Mouse (Mus musculus): Measurements from ENCODE around the gene Fam19a3. TPM values are rescaled to one million over a fixed set of nuclear protein-coding genes. Genes with fewer than 3 reads are reported as not detected.

Fam19a3 gene
- polyA plus RNA-seq, 1 experiment from 2014 or later = 1.3 TPM

DNA sequence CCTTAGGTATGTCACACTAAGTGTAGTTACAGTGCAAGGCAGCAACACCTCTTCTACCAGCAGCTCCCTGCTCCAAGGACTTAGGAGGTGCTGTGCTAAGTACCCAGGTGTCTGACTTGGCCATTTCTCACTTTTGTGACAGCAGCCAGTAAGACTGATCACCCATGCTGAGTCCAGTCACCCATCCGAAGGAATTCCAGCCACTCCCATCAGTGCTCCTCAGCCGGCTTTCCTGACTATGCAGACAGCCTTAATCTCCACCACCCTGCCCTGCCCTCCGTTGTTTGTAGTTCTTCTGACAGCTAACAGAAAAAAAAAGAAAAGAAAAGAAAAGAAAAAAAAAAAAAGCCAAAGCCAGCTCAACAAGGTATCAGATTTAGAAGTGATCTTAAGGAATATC, 30.1 kb upstream of the Fam19a3 start:
- WGBS = 26% methylated on average over 3 of the region's 3 CpGs
- Histone ChIP-seq H3K4me1 (replicated peaks) (peaks cover 19% of the 10 kb centered on the region), H3K9ac (no peak overlapping the region), H3K27me3 (replicated peaks) (no peaks in the 10 kb centered on the region), H3K4me3 (no peak overlapping the region), H3K9me3 (replicated peaks) (no peaks in the 10 kb centered on the region), H3K27ac (ENCODE audit: poor library complexity, severe bottlenecking) (no peak overlapping the region), H3K36me3 (peaks cover 25% of the 10 kb centered on the region), H3K4me2 (no peak overlapping the region)
- ATAC-seq (ENCODE audit: insufficient number of reproducible peaks, low FRiP score) = no peak

DNA sequence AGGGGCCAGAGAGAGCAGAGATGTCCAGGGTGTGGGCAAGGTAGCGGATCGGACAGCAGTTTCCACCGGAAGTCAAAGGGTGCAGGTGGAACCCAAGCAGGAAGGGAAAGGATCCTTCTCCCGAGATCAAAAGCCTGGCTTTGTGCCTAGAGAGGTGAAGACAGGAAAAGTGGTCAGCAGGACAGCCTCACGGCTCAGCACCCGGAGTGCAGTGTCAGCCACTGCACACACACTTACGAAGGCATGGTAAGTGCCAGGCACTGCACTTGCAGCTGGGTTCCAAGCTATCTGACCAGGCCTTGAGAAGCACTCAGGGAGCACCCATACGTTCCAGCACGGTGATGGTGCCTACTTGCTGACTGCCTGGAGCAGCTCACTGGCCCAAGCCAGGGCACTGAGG, 23.9 kb upstream of the Fam19a3 start:
- H3K4me1 ChIP-seq (replicated peaks) = peaks cover 14% of the 10 kb centered on the region
- H3K9ac ChIP-seq = no peak overlapping the region
- no peaks in the 10 kb centered on the region for H3K9me3 ChIP-seq (replicated peaks)
- H3K36me3 ChIP-seq = peaks cover 54% of the 10 kb centered on the region
- H3K27ac ChIP-seq (ENCODE audit: poor library complexity, severe bottlenecking) = no peak overlapping the region
- no peaks in the 10 kb centered on the region for H3K27me3 ChIP-seq (replicated peaks)
- H3K4me2 ChIP-seq = no peak overlapping the region
- WGBS = 42% methylated on average over 9 of the region's 9 CpGs
- no peak for ATAC-seq (ENCODE audit: insufficient number of reproducible peaks, low FRiP score)
- H3K4me3 ChIP-seq = no peak overlapping the region

DNA sequence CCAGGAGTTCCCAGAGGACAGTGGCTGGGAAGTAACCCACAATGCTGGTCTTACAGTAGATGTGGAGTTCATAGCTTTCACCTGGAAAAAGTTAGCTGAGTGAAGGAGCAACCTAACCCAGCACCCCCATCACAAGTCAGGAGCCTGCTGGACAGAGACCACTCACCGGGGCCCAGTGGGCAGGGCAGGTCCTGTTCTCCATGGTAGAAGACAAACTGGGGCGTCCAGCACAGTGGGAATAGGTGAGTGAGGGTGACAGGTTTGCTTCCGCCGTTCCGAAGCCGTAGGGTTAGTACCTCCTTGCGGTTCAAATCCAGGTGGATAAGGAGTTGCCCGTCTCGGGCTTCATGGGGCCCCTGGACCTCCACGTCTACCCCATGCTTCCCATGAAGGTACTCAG, 22.7 kb upstream of the Fam19a3 start:
- no peak overlapping the region for H3K27ac ChIP-seq (ENCODE audit: poor library complexity, severe bottlenecking)
- no peak for ATAC-seq (ENCODE audit: insufficient number of reproducible peaks, low FRiP score)
- no peaks in the 10 kb centered on the region for H3K9me3 ChIP-seq (replicated peaks)
- 85% methylated on average over 10 of the region's 10 CpGs for WGBS
- peaks cover 14% of the 10 kb centered on the region for H3K4me1 ChIP-seq (replicated peaks)
- H3K4me3 ChIP-seq = no peak overlapping the region
- no peaks in the 10 kb centered on the region for H3K27me3 ChIP-seq (replicated peaks)
- no peak overlapping the region for H3K4me2 ChIP-seq
- peaks cover 66% of the 10 kb centered on the region for H3K36me3 ChIP-seq
- no peak overlapping the region for H3K9ac ChIP-seq

DNA sequence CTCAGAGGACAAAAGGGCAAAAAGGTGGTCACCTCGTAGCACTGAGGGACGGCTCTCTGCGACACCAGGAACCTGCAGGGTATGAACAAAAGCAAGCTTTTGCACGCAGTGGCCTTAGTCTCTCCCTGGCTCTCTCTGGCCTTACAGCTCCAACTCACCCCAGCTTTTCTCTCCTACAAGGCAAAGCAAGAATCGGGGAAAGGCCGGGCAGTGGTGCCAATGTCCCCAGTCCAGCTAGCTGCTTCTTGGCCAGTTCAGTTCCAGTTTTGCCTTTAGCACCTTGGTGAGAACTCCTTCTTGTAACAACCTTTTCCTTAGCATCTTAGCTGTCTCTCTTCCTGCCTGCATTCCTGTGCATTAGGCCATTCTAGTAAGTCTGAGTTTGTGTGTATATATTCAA, 19.8 kb upstream of the Fam19a3 start:
- peaks cover 15% of the 10 kb centered on the region for H3K4me1 ChIP-seq (replicated peaks)
- ATAC-seq (ENCODE audit: insufficient number of reproducible peaks, low FRiP score) = no peak
- no peaks in the 10 kb centered on the region for H3K9me3 ChIP-seq (replicated peaks)
- H3K4me3 ChIP-seq = no peak overlapping the region
- no peak overlapping the region for H3K9ac ChIP-seq
- H3K4me2 ChIP-seq = no peak overlapping the region
- no peak overlapping the region for H3K27ac ChIP-seq (ENCODE audit: poor library complexity, severe bottlenecking)
- no peaks in the 10 kb centered on the region for H3K27me3 ChIP-seq (replicated peaks)
- whole genome bisulfite sequencing = 80% methylated on average over 6 of the region's 6 CpGs
- peaks cover 80% of the 10 kb centered on the region for H3K36me3 ChIP-seq

DNA sequence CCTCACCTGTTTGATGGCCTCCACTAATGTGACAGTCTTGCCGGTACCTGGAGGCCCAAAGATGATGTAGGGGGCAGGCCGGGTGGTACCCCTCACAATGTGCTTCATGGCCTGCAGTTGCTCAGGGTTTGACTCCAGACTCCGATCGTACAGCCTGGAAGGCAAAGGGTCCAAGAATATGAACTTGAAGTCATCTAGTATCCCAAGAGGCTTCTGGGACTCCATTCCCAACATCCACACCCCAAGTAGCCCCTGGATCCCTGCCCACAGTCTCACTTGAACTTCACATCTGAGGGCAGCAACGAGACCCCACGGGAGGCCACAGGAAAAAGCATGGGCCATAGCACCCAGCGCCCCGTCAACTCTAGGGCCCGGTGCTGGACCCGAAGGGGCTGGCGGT, 19.0 kb upstream of the Fam19a3 start:
- peaks cover 85% of the 10 kb centered on the region for H3K36me3 ChIP-seq
- H3K9me3 ChIP-seq (replicated peaks) = no peaks in the 10 kb centered on the region
- H3K27me3 ChIP-seq (replicated peaks) = no peaks in the 10 kb centered on the region
- no peak overlapping the region for H3K4me3 ChIP-seq
- no peak overlapping the region for H3K27ac ChIP-seq (ENCODE audit: poor library complexity, severe bottlenecking)
- no peak overlapping the region for H3K4me2 ChIP-seq
- no peak for ATAC-seq (ENCODE audit: insufficient number of reproducible peaks, low FRiP score)
- WGBS = 95% methylated on average over 11 of the region's 11 CpGs
- H3K4me1 ChIP-seq (replicated peaks) = peaks cover 15% of the 10 kb centered on the region
- H3K9ac ChIP-seq = no peak overlapping the region

DNA sequence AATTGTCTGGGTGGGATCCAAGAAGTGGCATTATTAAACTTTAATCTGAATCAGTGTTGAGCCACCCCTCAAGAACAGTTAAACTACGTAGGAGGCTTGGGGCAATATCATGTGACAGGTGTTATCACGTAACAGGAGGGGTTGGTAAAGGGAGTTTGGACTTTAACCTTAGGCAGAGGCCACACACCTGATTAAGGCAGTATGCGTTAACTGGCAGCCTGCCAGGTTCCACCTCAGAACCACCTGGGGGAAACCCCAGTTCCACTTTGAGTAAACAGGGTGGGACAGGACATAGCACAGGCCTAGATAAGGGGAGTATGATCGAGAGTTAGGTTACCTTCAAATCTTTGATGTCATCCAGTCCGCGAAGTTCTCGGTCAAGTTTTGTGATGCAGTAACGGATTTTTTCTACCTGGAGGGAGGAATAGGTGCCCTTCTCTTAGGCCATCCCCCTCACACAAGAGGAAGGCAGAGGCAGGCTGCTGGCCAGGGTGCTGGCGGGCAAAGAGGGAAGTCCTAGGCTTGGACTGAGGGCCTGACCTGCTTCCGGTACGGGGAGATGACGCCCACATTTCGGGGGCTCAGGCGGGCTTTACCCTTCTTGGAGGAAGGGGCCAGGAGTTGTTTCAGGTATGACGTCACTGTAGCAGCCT, 14.9 kb upstream of the Fam19a3 start:
- H3K9ac ChIP-seq = no peak overlapping the region
- peaks cover 85% of the 10 kb centered on the region for H3K36me3 ChIP-seq
- no peak overlapping the region for H3K4me2 ChIP-seq
- no peak overlapping the region for H3K4me3 ChIP-seq
- H3K9me3 ChIP-seq (replicated peaks) = no peaks in the 10 kb centered on the region
- ATAC-seq (ENCODE audit: insufficient number of reproducible peaks, low FRiP score) = no peak
- H3K27me3 ChIP-seq (replicated peaks) = no peaks in the 10 kb centered on the region
- H3K27ac ChIP-seq (ENCODE audit: poor library complexity, severe bottlenecking) = 0 out of 2 replicates have a peak overlapping the region, but pooled peaks have one; percentile 10
- 77% methylated on average over 15 of the region's 15 CpGs for WGBS
- peaks cover 50% of the 10 kb centered on the region for H3K4me1 ChIP-seq (replicated peaks)

DNA sequence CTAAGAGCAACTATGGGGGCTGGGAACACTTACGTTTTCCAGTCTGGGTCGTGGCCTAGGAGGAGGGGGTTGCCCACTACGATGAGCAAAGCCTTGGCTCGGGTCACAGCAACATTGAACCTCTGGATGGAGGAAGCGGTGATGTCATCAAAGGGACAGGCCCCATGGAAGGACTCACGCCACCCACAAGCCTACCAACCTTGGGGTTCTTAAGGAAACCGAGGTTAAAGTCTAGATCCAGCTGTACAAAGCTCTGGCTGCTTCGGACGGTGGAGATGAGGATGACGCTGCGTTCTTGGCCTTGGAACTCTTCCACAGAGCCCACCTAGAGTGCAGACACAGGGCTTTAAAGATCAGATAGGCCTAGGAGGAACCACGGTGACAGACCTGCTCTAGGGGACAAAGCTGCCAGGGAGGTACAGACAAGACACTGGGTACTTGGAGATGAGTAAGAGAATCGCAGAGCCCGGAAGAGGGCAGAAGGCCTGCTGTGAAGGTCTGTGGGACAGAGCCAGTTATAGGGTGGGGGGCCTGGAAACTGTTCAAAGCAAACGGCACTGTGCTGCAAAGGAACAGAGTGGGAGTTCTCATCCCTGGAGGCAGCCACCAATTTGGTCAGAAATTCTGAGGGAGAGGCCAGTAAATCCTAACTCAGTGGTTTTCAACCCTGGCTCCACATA, 14.2 kb upstream of the Fam19a3 start:
- no peak for ATAC-seq (ENCODE audit: insufficient number of reproducible peaks, low FRiP score)
- Histone ChIP-seq H3K4me1 (replicated peaks) (peaks cover 58% of the 10 kb centered on the region), H3K27ac (ENCODE audit: poor library complexity, severe bottlenecking) (peak overlapping the region; percentile 95), H3K4me2 (no peak overlapping the region), H3K36me3 (peaks cover 78% of the 10 kb centered on the region), H3K9me3 (replicated peaks) (no peaks in the 10 kb centered on the region), H3K9ac (no peak overlapping the region), H3K4me3 (no peak overlapping the region), H3K27me3 (replicated peaks) (no peaks in the 10 kb centered on the region)
- WGBS = 68% methylated on average over 15 of the region's 15 CpGs

DNA sequence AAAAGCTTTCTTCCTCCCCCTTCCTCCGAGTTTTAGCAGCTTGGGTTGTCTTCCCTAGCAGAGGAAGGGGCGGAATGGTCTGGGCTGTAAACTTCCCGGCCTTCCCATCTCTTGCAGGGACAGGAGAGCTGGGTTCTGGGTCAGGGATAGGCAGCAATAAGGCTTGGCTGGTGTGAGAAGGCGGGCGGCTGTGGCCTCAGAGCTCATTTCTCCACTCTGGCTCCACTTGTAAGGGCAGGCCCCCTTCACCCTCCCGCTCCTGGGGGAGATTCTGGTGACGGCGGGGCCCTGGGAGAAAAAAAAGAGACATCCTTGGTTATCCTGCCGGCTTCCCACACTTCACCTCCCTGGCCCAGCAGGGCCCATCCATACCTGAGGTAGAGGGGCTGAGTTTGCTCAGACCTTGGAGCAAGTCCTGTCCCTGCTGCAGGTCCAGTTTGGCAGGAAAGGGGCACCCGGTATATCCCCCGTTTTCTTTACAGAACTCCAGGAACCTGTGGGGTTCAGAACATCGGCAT, 13.4 kb upstream of the Fam19a3 start:
- Histone ChIP-seq H3K36me3 (peaks cover 70% of the 10 kb centered on the region), H3K4me2 (peak overlapping the region; percentile 31), H3K27ac (ENCODE audit: poor library complexity, severe bottlenecking) (peak overlapping the region; percentile 95), H3K27me3 (replicated peaks) (no peaks in the 10 kb centered on the region), H3K9me3 (replicated peaks) (no peaks in the 10 kb centered on the region), H3K4me1 (replicated peaks) (peaks cover 65% of the 10 kb centered on the region), H3K4me3 (no peak overlapping the region), H3K9ac (peak overlapping the region; percentile 53; the same call in 1 of the 2 replicates)
- no peak for ATAC-seq (ENCODE audit: insufficient number of reproducible peaks, low FRiP score)
- WGBS = 49% methylated on average over 12 of the region's 12 CpGs

DNA sequence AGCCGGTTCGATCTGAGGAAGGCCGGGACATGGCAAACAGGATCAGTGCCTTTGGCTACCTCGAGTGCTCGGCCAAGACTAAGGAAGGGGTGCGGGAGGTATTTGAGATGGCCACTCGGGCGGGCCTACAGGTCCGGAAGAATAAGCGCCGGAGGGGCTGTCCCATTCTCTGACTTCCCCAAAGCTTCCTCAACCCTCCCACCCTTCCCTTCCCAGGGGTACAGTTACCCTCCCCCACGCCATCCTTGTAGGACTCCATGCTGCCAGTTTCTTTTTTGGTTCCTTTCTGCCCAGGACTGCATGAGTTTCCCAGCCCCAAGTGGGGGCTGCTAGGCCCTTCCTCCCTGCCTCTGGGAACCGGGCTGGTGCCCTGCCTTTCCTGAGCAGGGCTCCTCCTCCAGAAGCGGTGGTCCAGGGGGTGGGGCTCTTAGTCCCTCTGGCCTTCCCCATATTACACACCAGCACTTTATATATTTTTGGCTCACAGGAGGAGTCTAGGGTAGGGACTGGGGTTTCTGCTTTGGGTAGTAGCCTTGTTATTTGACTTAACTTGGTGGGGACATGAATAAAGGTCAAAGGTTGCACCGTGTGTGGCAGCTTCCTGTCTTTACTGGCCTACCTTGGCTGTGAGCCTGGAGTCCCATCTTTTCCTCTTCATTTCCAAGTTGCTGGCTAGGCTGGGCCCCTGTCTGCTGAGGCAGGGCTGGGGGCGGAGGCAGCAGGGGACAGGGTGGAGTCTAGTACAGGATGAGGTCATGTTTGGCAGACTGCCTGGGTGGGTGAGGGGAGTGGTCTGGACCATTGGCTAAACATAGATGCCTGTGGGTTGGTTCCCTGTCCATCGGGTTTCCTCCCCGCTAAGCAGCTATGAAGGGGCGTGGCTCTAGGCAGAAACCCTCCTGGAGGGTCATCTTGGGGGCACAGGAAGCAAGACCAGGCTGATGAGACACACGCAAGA, 12.5 kb upstream of the Fam19a3 start:
- Histone ChIP-seq H3K9me3 (replicated peaks) (no peaks in the 10 kb centered on the region), H3K9ac (peak overlapping the region; percentile 38), H3K27ac (ENCODE audit: poor library complexity, severe bottlenecking) (peak overlapping the region; percentile 95), H3K4me2 (peak overlapping the region; percentile 44), H3K36me3 (peaks cover 61% of the 10 kb centered on the region), H3K27me3 (replicated peaks) (no peaks in the 10 kb centered on the region), H3K4me1 (replicated peaks) (peaks cover 68% of the 10 kb centered on the region), H3K4me3 (peak overlapping the region; percentile 12; the same call in 1 of the 2 replicates)
- WGBS = 35% methylated on average over 20 of the region's 20 CpGs
- ATAC-seq (ENCODE audit: insufficient number of reproducible peaks, low FRiP score) = peak; percentile 92

DNA sequence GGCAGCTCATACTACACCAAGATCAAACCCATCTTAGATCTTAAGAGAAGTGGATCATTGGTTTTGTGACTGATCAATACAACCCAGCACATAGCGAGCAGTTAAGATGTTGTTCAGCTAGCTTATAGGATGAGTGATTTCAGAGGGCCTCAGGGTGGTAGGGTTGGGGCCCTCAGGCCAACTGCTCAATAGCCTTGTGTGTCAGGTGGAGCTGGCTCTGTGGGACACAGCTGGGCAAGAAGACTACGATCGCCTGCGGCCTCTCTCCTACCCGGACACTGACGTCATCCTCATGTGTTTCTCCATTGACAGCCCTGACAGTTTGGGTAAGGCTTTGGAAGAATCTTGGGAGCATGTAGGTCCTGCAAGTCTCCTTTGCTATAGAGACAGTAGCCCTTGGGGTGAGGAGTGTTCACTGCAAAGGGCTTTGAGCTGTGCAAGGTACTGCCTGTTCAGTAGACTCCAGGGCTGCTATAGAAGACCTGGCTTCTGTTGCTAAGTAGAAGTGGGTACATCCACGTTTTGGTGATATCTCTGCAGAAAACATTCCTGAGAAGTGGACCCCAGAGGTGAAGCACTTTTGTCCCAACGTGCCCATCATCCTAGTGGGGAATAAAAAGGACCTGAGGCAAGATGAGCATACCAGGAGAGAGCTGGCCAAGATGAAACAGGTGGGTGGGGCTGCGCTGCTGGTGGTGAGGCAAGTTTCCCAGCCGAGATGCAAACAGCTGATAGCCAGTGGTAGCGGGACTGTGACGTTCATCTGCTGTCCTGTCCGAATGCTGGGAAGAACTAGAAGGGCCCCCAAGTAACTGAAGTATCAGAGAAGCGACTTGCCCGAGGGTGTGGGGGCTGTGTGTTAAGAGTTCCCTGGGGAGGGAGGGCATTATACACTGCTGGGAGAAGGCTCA, 11.0 kb upstream of the Fam19a3 start:
- no peak for ATAC-seq (ENCODE audit: insufficient number of reproducible peaks, low FRiP score)
- Histone ChIP-seq H3K27ac (ENCODE audit: poor library complexity, severe bottlenecking) (peak overlapping the region; percentile 95), H3K36me3 (peaks cover 53% of the 10 kb centered on the region), H3K4me3 (no peak overlapping the region), H3K4me2 (0 out of 2 replicates have a peak overlapping the region, but pooled peaks have one; percentile 4), H3K27me3 (replicated peaks) (no peaks in the 10 kb centered on the region), H3K4me1 (replicated peaks) (peaks cover 73% of the 10 kb centered on the region), H3K9ac (peak overlapping the region; percentile 38; the same call in 1 of the 2 replicates), H3K9me3 (replicated peaks) (no peaks in the 10 kb centered on the region)
- WGBS = 56% methylated on average over 15 of the region's 15 CpGs
